In genomic region chr4:148220656-148221055, GRCm38 (mm10) we compare ENCODE assay signal across 24 mouse cellular contexts.
DNase-seq lines count a peak whose midpoint lies in the region; ATAC-seq and TF ChIP-seq lines count a peak whose summit lies in the region.
"Had no signal": no experiment of that assay in that cellular context is flagged by ENCODE, and none has a peak within 500 bp of the region (broad histone marks: within the 10 kb centered on the region; RNA-seq: fewer than 3 reads in every experiment).

No protein-coding gene starts in this region.

- ATAC-seq in kidney, postnatal 0 days (replicated peaks; ENCODE audit: low FRiP score, low read depth) = no peak
- ATAC-seq in hindbrain, postnatal 0 days = no peak
- ATAC-seq: forebrain, embryonic 16.5 days; intestine, embryonic 16.5 days; lung, postnatal 0 days; midbrain, embryonic 15.5 days had no signal

- H3K4me3 ChIP-seq in kidney, postnatal 0 days (replicated peaks; ENCODE audit: low read depth, low read length) = no peak overlapping the region
- H3K4me3 ChIP-seq in hindbrain, postnatal 0 days (ENCODE audit: low read length) = no peak overlapping the region
- H3K4me3 ChIP-seq: embryonic facial prominence, embryonic 15.5 days; layer of hippocampus, adult 2 months; midbrain, embryonic 15.5 days had no signal

- TF ChIP-seq CTCF in kidney, postnatal 0 days (IDR thresholded peaks at IDR 0.05; ENCODE audit: low read depth) = no peak
- TF ChIP-seq CTCF in hindbrain, postnatal 0 days (IDR thresholded peaks at IDR 0.05; ENCODE audit: low read depth) = no peak

- WGBS in kidney, postnatal 0 days = 3% methylated on average over 10 of the region's 10 CpGs
- 4% methylated on average over 10 of the region's 10 CpGs for WGBS in hindbrain, postnatal 0 days

- no peaks in the 10 kb centered on the region for H3K36me3 ChIP-seq in kidney, postnatal 0 days (ENCODE audit: insufficient read depth, low read length)
- H3K36me3 ChIP-seq in hindbrain, postnatal 0 days (ENCODE audit: insufficient read depth, low read length) = no peaks in the 10 kb centered on the region
- H3K36me3 ChIP-seq: embryonic facial prominence, embryonic 15.5 days; midbrain, embryonic 15.5 days had no signal

- DNase-seq in cerebellum, postnatal 10 days = peak; percentile 32 to 52
- DNase-seq in cerebellum, adult 9-10 months = no peak
- DNase-seq in kidney, postnatal 0 days (ENCODE audit: low spot score) = peak; percentile 6
- DNase-seq in kidney, postnatal 4 days = no peak
- DNase-seq in MEL-GATA-1-ER (ENCODE audit: extremely low read depth, low read depth) = peak; percentile 51
- DNase-seq in hindbrain, postnatal 0 days (ENCODE audit: low spot score) = peak; percentile 31
- DNase-seq in cerebellum, postnatal 25 days = no peak
- DNase-seq in spleen, adult 18-20 months = no peak
- DNase-seq: adrenal gland, postnatal 36 days; cerebellum, adult 11 months; cerebellum, postnatal 36 days; embryo, embryonic 11 days; gastrocnemius, postnatal 10 days; kidney, adult 9 months; layer of hippocampus, postnatal 36 days; thymus, adult 2 months; thymus, postnatal 4 days had no signal

- no peaks in the 10 kb centered on the region for H3K4me1 ChIP-seq in kidney, postnatal 0 days (replicated peaks; ENCODE audit: insufficient read depth, low read length)
- H3K4me1 ChIP-seq in hindbrain, postnatal 0 days (ENCODE audit: insufficient read depth, low read length) = no peaks in the 10 kb centered on the region
- H3K4me1 ChIP-seq: embryonic facial prominence, embryonic 15.5 days had no signal

- no peaks in the 10 kb centered on the region for H3K27me3 ChIP-seq in kidney, postnatal 0 days (ENCODE audit: insufficient read depth, low read length)
- H3K27me3 ChIP-seq in hindbrain, postnatal 0 days (ENCODE audit: insufficient read depth, low read length) = no peaks in the 10 kb centered on the region
- H3K27me3 ChIP-seq: midbrain, embryonic 15.5 days had no signal

- H3K4me2 ChIP-seq in kidney, postnatal 0 days (ENCODE audit: low read length) = no peak overlapping the region
- H3K4me2 ChIP-seq in hindbrain, postnatal 0 days (ENCODE audit: low read depth, low read length) = no peak overlapping the region
- H3K4me2 ChIP-seq: embryonic facial prominence, embryonic 15.5 days; heart, embryonic 11.5 days; midbrain, embryonic 15.5 days had no signal

- no peak overlapping the region for H3K9ac ChIP-seq in kidney, postnatal 0 days (ENCODE audit: low read depth, low read length)
- no peak overlapping the region for H3K9ac ChIP-seq in hindbrain, postnatal 0 days (replicated peaks; ENCODE audit: low read length)
- H3K9ac ChIP-seq: embryonic facial prominence, embryonic 15.5 days; midbrain, embryonic 15.5 days had no signal

- no peak overlapping the region for H3K27ac ChIP-seq in kidney, postnatal 0 days
- no peak overlapping the region for H3K27ac ChIP-seq in hindbrain, postnatal 0 days
- H3K27ac ChIP-seq: embryonic facial prominence, embryonic 15.5 days; layer of hippocampus, adult 2 months; midbrain, embryonic 15.5 days had no signal

- no peaks in the 10 kb centered on the region for H3K9me3 ChIP-seq in kidney, postnatal 0 days (replicated peaks; ENCODE audit: low read length)
- H3K9me3 ChIP-seq in hindbrain, postnatal 0 days (ENCODE audit: low read length) = no peaks in the 10 kb centered on the region
- H3K9me3 ChIP-seq: embryonic facial prominence, embryonic 15.5 days; midbrain, embryonic 15.5 days had no signal

Comparison
In these comparisons a context has a peak if more than half of its experiments do, and no peak if none do; other contexts are left out.
1. DNase-seq: peak in cerebellum, postnatal 10 days (2 of 2), kidney, postnatal 0 days (single experiment), MEL-GATA-1-ER (single experiment) and hindbrain, postnatal 0 days (single experiment); none in cerebellum, adult 9-10 months (single experiment), kidney, postnatal 4 days (0 of 2), cerebellum, postnatal 25 days (0 of 2) and spleen, adult 18-20 months (0 of 2).